Mouse (Mus musculus) liver, postnatal 0 days (tissue): ENCODE measurements at regions not wholly inside any gene's neighbourhood (a gene's known extent, or its start where the extent isn't known, plus 50 kb on each side); places are given as distances from the start of the nearest gene placed in this dataset.

Source experiments
- CTCF ChIP-seq: sonication (generic); IDR thresholded peaks from 2 replicates; pipeline ENCODE4 v1.5.1; 2016; ENCODE audit warnings: antibody characterized with exemption, low read depth
- EP300 ChIP-seq: IDR thresholded peaks from 2 replicates; pipeline ENCODE4 v1.6.1; 2016; ENCODE audit warnings: antibody characterized with exemption, low read depth, mild to moderate bottlenecking

DNA sequence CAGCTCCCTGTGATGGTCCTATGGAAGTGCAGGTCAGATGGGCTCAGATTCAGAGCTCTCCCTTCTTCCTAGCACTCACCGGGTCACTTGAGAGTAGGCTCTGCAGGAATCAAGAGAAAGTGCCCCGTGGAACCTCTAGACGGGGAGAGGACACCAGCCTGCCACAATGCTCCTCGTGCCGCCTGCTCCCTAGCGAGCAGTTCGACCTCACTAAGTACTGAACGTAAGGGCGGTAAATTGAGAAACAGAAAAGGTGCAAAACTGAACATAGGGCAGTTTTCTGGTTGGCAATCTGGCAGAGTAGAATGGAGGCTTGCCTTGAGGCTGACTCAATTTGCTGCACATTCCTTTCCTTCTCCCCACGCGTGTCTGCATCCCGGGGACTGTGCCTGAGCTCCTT, 115.7 kb downstream of the Zfp706 start:
- TF ChIP-seq EP300 = no peak
- TF ChIP-seq CTCF = no peak
